In genomic region chrX:140062135-140062975, GRCm38 (mm10) we compare ENCODE assay signal across 9 mouse cellular contexts. TPM values are rescaled to one million over a fixed set of nuclear protein-coding genes. Genes with fewer than 3 reads are reported as not detected.
DNase-seq lines count a peak whose midpoint lies in the region; ATAC-seq lines count a peak whose summit lies in the region.
"Had no signal": no experiment of that assay in that cellular context is flagged by ENCODE, and none has a peak within 500 bp of the region (broad histone marks: within the 10 kb centered on the region; RNA-seq: fewer than 3 reads in every experiment).

Nup62cl (minus strand) TSS chrX:140062712.
Pih1h3b (plus strand) TSS chrX:140062879.

- H3K4me1 ChIP-seq in embryonic facial prominence, embryonic 14.5 days (ENCODE audit: control insufficient read depth, insufficient read depth, low read length) = no peaks in the 10 kb centered on the region
- no peaks in the 10 kb centered on the region for H3K4me1 ChIP-seq in heart, embryonic 14.5 days (ENCODE audit: control insufficient read depth in 2 of 2, insufficient read depth in 2 of 2, low read length in 2 of 2)
- no peaks in the 10 kb centered on the region for H3K4me1 ChIP-seq in kidney, embryonic 16.5 days (ENCODE audit: insufficient read depth, low read length)

- H3K4me3 ChIP-seq in embryonic facial prominence, embryonic 14.5 days (ENCODE audit: low read depth, low read length) = peak within 1 kb of the TSS; percentile 41
- peak within 1 kb of the TSS; percentile 40 to 51 for H3K4me3 ChIP-seq in heart, embryonic 14.5 days (ENCODE audit: control insufficient read depth in 1 of 2, insufficient read depth in 1 of 2, low read depth in 1 of 2, low read length in 2 of 2)
- peak within 1 kb of the TSS; percentile 41 for H3K4me3 ChIP-seq in kidney, embryonic 16.5 days (ENCODE audit: low read length)

- ATAC-seq in embryonic facial prominence, embryonic 14.5 days (ENCODE audit: low read depth) = peak; percentile 79; the same call in 1 of the 2 replicates
- no peak for ATAC-seq in heart, embryonic 14.5 days (ENCODE audit: insufficient number of reproducible peaks, insufficient read depth, low FRiP score, low read depth)
- ATAC-seq in kidney, embryonic 16.5 days (ENCODE audit: low FRiP score, low TSS enrichment) = peak; percentile 86

- 25% methylated on average over 55 of the region's 64 CpGs for WGBS in embryonic facial prominence, embryonic 14.5 days
- WGBS in heart, embryonic 14.5 days = 20% methylated on average over 63 of the region's 64 CpGs
- 21% methylated on average over 59 of the region's 64 CpGs for WGBS in kidney, embryonic 16.5 days

- H3K9ac ChIP-seq in embryonic facial prominence, embryonic 14.5 days (ENCODE audit: low read depth, low read length) = no peak within 1 kb of the TSS
- no peak within 1 kb of the TSS for H3K9ac ChIP-seq in heart, embryonic 14.5 days (ENCODE audit: low read length)
- no peak within 1 kb of the TSS for H3K9ac ChIP-seq in kidney, embryonic 16.5 days (replicated peaks; ENCODE audit: low read length)

- peaks cover 14% of the 10 kb centered on the region for H3K9me3 ChIP-seq in embryonic facial prominence, embryonic 14.5 days (ENCODE audit: control insufficient read depth, low read length)
- H3K9me3 ChIP-seq in heart, embryonic 14.5 days (ENCODE audit: control insufficient read depth, low read length) = peaks cover 19% of the 10 kb centered on the region
- H3K9me3 ChIP-seq in kidney, embryonic 16.5 days (ENCODE audit: low read length) = peaks cover 10% of the 10 kb centered on the region

- DNase-seq in ES-CJ7 (ENCODE audit: low read depth, low spot score) = peak; percentile 90
- peak; percentile 74 for DNase-seq in adrenal gland, postnatal 10 days
- DNase-seq in embryonic facial prominence, embryonic 14.5 days (ENCODE audit: low spot score) = peak; percentile 45
- peak; percentile 50 for DNase-seq in lung, postnatal 25 days (ENCODE audit: low spot score)
- DNase-seq in retina, postnatal 7 days (ENCODE audit: low read depth, low spot score) = peak; percentile 30
- no peak for DNase-seq in MN1 (ENCODE audit: low spot score)

- no peak within 1 kb of the TSS for H3K27ac ChIP-seq in embryonic facial prominence, embryonic 14.5 days (replicated peaks; ENCODE audit: low read depth, low read length)
- no peak within 1 kb of the TSS for H3K27ac ChIP-seq in heart, embryonic 14.5 days (replicated peaks in 1 of 2; ENCODE audit: control insufficient read depth in 1 of 2, insufficient read depth in 1 of 2, low read depth in 2 of 2, low read length in 2 of 2)
- no peak within 1 kb of the TSS for H3K27ac ChIP-seq in kidney, embryonic 16.5 days (ENCODE audit: low read length)

- peak within 1 kb of the TSS; percentile 53 for H3K4me2 ChIP-seq in embryonic facial prominence, embryonic 14.5 days (ENCODE audit: low read depth, low read length)
- peak within 1 kb of the TSS; percentile 63 for H3K4me2 ChIP-seq in heart, embryonic 14.5 days (ENCODE audit: low read length)
- peak within 1 kb of the TSS; percentile 51 for H3K4me2 ChIP-seq in kidney, embryonic 16.5 days (replicated peaks; ENCODE audit: low read depth, low read length)

- H3K27me3 ChIP-seq in embryonic facial prominence, embryonic 14.5 days (replicated peaks; ENCODE audit: control insufficient read depth, insufficient read depth, low read length) = peaks cover 36% of the 10 kb centered on the region
- H3K27me3 ChIP-seq in heart, embryonic 14.5 days (ENCODE audit: control insufficient read depth, insufficient read depth, low read length) = no peaks in the 10 kb centered on the region
- H3K27me3 ChIP-seq in kidney, embryonic 16.5 days (ENCODE audit: insufficient read depth, low read length) = peaks cover 27% of the 10 kb centered on the region

- H3K36me3 ChIP-seq in embryonic facial prominence, embryonic 14.5 days (ENCODE audit: control insufficient read depth, insufficient read depth, low read length) = no peaks in the 10 kb centered on the region
- no peaks in the 10 kb centered on the region for H3K36me3 ChIP-seq in heart, embryonic 14.5 days (ENCODE audit: control insufficient read depth, insufficient read depth, low read length)
- H3K36me3 ChIP-seq in kidney, embryonic 16.5 days (ENCODE audit: insufficient read depth, low read length) = no peaks in the 10 kb centered on the region

RNA-seq across cellular contexts. Expression of gene Nup62cl, which starts in this region (rescaled TPM):
- total RNA-seq in adrenal gland, postnatal 10 days (2021) = 10 to 100 TPM in 1 of 2 experiments, 1 to 10 TPM in 1; 4.7 to 13.4 TPM
- 2.6 and 4.4 TPM in 2 replicates for polyA plus RNA-seq in embryonic facial prominence, embryonic 14.5 days (2014; fragmentation: Nextera tagmentation; extraction: Ambion mirVana)
- polyA plus RNA-seq in heart, embryonic 14.5 days (2014; fragmentation: Nextera tagmentation; extraction: Ambion mirVana) = 0.86 and 1.8 TPM in 2 replicates
- polyA plus RNA-seq in kidney, embryonic 16.5 days (2015; fragmentation: Nextera tagmentation; extraction: Ambion mirVana) = 2.0 and 2.5 TPM in 2 replicates

RNA-seq across cellular contexts. Expression of gene Pih1h3b, which starts in this region (rescaled TPM):
- total RNA-seq in adrenal gland, postnatal 10 days (2021) = not detected
- polyA plus RNA-seq in embryonic facial prominence, embryonic 14.5 days (2014; fragmentation: Nextera tagmentation; extraction: Ambion mirVana) = 0.47 TPM in 1 of 2 replicates, not detected in the other
- polyA plus RNA-seq in heart, embryonic 14.5 days (2014; fragmentation: Nextera tagmentation; extraction: Ambion mirVana) = not detected in 2 replicates
- polyA plus RNA-seq in kidney, embryonic 16.5 days (2015; fragmentation: Nextera tagmentation; extraction: Ambion mirVana) = not detected in 2 replicates
- polyA plus RNA-seq: gonadal fat pad, adult 2 months had no signal
